Mouse (Mus musculus) myocyte (in vitro differentiated cells): ENCODE measurements at regions not wholly inside any gene's neighbourhood (a gene's known extent, or its start where the extent isn't known, plus 50 kb on each side); places are given as distances from the start of the nearest gene placed in this dataset.
A peak's percentile ranks its signal among the peaks of the same experiment; 100 is the strongest.

ENCODE experiments used
- H3K27me3 ChIP-seq: one replicate; pipeline ENCODE4 v1.6.1; 2011; ENCODE audit not compliant: control insufficient read depth, insufficient read depth, insufficient read length
- H3K36me3 ChIP-seq: one replicate; pipeline ENCODE4 v1.6.1; 2011; ENCODE audit not compliant: control insufficient read depth, insufficient read depth
- H3K4me2 ChIP-seq: one replicate; pipeline ENCODE4 v1.6.1; 2011; ENCODE audit warnings: low read depth, control low read depth
- H3K4me3 ChIP-seq: one replicate; pipeline ENCODE4 v1.5.1; 2011; ENCODE audit warnings: mild to moderate bottlenecking, control low read depth, moderate library complexity
- H3K79me2 ChIP-seq: one replicate; pipeline ENCODE4 v1.6.1; 2011; ENCODE audit not compliant: control insufficient read depth, insufficient read depth
- H3ac ChIP-seq: one replicate; pipeline ENCODE4 v1.6.1; 2011; ENCODE audit not compliant: control insufficient read depth, insufficient read length
- CEBPB ChIP-seq: IDR thresholded peaks from 2 replicates; pipeline ENCODE4 v1.6.1; 2011; ENCODE audit warnings: mild to moderate bottlenecking, moderate library complexity; ENCODE audit not compliant: poor library complexity, insufficient read depth, severe bottlenecking
- E2F4 ChIP-seq: IDR thresholded peaks from one replicate; pipeline ENCODE4 v1.6.1; 2011; ENCODE audit warnings: mild to moderate bottlenecking, control low read depth, moderate library complexity; ENCODE audit not compliant: insufficient read depth
- MAX ChIP-seq: IDR thresholded peaks from one replicate; pipeline ENCODE4 v1.6.1; 2011; ENCODE audit warnings: low read depth, mild to moderate bottlenecking, control low read depth
- MYOD1 ChIP-seq, 3 experiments: IDR thresholded peaks; one replicate each; pipeline ENCODE4 v1.6.1; 2011; ENCODE audit warnings: control low read depth in 2 of 3, low read depth in 2 of 3, mild to moderate bottlenecking in 2 of 3, moderate library complexity in 1 of 3; ENCODE audit not compliant: insufficient read length in 2 of 3, control insufficient read depth in 1 of 3
- MYOG ChIP-seq, 3 experiments: IDR thresholded peaks; one replicate each; pipeline ENCODE4 v1.6.1; 2011; ENCODE audit warnings: control low read depth in 2 of 3, low read depth in 2 of 3, mild to moderate bottlenecking in 2 of 3; ENCODE audit not compliant: insufficient read length in 2 of 3, control insufficient read depth in 1 of 3, insufficient read depth in 1 of 3
- POLR2A ChIP-seq: IDR thresholded peaks from one replicate; pipeline ENCODE4 v1.6.1; 2011; ENCODE audit warnings: low read depth, mild to moderate bottlenecking, control low read depth, moderate library complexity; ENCODE audit not compliant: insufficient read length
- POLR2AphosphoS2 ChIP-seq: IDR thresholded peaks from one replicate; pipeline ENCODE4 v1.6.1; 2011; ENCODE audit warnings: low read depth, control low read depth; ENCODE audit not compliant: insufficient read length
- REST ChIP-seq: IDR thresholded peaks from one replicate; pipeline ENCODE4 v1.6.1; 2011; ENCODE audit warnings: mild to moderate bottlenecking, control low read depth, moderate library complexity; ENCODE audit not compliant: insufficient read depth, insufficient read length
- SRF ChIP-seq: IDR thresholded peaks from one replicate; pipeline ENCODE4 v1.6.1; 2011; ENCODE audit warnings: low read depth; ENCODE audit not compliant: control insufficient read depth, insufficient read length
- TCF12 ChIP-seq: IDR thresholded peaks from one replicate; pipeline ENCODE4 v1.6.1; 2011; ENCODE audit warnings: mild to moderate bottlenecking, control low read depth; ENCODE audit not compliant: poor library complexity, insufficient read depth, severe bottlenecking
- TCF3 ChIP-seq: IDR thresholded peaks from one replicate; pipeline ENCODE4 v1.6.1; 2011; ENCODE audit warnings: low read depth, control low read depth; ENCODE audit not compliant: insufficient read length
- USF1 ChIP-seq: IDR thresholded peaks from one replicate; pipeline ENCODE4 v1.6.1; 2011; ENCODE audit warnings: low read depth, mild to moderate bottlenecking, control low read depth, moderate library complexity

DNA sequence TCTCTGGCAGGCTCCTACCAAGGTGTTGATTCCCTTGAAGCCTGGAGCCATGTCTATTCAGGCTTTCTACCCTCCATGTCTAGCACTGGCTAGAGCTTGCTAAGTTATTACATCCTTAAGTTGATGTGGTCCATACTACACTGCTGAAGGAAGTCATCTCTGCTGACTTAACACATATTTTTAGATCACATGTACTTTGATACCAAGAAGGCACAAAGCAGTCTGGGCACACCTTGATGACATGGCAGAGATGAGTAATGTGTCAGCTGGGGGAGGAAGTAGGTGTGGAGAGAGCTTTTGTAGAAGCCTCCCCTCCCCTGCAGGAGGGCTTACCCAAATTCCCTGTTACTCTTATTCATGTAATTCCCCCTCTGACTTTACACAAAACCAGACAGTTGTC lies 187.6 kb upstream of the Prdm1 start:
- H3K4me2 ChIP-seq = no peak overlapping the region
- no peaks in the 10 kb centered on the region for H3K36me3 ChIP-seq
- no peaks in the 10 kb centered on the region for H3K79me2 ChIP-seq
- H3K4me3 ChIP-seq = no peak overlapping the region
- H3ac ChIP-seq = no peak overlapping the region
- no peaks in the 10 kb centered on the region for H3K27me3 ChIP-seq
- no peak for TF ChIP-seq CEBPB
- TF ChIP-seq MYOG (IDR thresholded peaks at IDR 0.05; ENCODE audit: control insufficient read depth in 1 of 3, insufficient read depth in 1 of 3, insufficient read length in 2 of 3, low read depth in 2 of 3) = no peak
- no peak for TF ChIP-seq REST
- no peak for TF ChIP-seq E2F4
- no peak for TF ChIP-seq POLR2AphosphoS2
- no peak for TF ChIP-seq MAX
- no peak for TF ChIP-seq MYOD1 (IDR thresholded peaks at IDR 0.05; ENCODE audit: control insufficient read depth in 1 of 3, insufficient read length in 2 of 3, low read depth in 2 of 3)
- no peak for TF ChIP-seq USF1
- no peak for TF ChIP-seq POLR2A
- no peak for TF ChIP-seq SRF
- no peak for TF ChIP-seq TCF12
- TF ChIP-seq TCF3 = no peak

DNA sequence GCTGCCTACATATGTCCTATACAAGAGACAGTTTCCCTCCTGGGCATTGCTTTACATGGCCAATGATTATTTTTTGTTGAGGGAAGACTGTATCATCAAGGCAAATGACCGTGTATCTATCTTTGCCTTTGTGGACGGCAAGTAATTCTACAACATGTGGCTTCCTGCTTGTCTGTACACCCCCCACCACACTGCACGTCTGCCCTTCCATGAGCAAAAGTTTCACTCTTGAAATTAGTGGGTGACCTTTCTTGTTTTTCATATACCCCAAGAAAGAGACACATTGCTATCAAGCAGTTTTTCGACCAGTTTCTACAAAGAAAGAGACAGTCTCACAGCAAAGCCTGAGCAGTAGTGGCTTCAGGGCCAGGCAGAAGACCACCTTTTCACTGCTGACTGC lies 180.5 kb upstream of the Prdm1 start:
- no peak overlapping the region for H3K4me3 ChIP-seq
- no peak overlapping the region for H3K4me2 ChIP-seq
- no peaks in the 10 kb centered on the region for H3K79me2 ChIP-seq
- no peaks in the 10 kb centered on the region for H3K36me3 ChIP-seq
- no peaks in the 10 kb centered on the region for H3K27me3 ChIP-seq
- no peak overlapping the region for H3ac ChIP-seq
- TF ChIP-seq MYOD1 (IDR thresholded peaks at IDR 0.05; ENCODE audit: control insufficient read depth in 1 of 3, insufficient read length in 2 of 3, low read depth in 2 of 3) (no peak), POLR2A (no peak), TCF12 (no peak), USF1 (no peak), SRF (no peak)

DNA sequence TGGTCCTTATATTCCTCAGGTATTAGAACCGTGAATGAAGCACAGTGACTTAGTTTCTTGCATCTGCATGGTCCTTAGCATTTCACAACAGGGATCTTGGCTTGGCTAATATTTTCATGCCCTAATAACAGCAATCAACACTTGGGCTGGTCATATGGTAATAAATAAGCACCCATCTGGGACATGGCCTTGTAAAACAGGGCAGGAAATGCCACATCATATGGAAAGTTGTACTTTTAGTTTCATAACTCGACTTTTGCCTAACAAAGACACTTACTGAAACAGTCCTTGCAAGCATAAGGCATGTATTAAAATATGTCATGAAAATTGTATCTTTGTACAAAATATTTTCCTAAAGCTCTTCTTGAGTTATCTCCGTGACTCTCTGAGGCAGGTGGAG lies 175.8 kb upstream of the Prdm1 start:
- TF ChIP-seq MYOG (IDR thresholded peaks at IDR 0.05; ENCODE audit: control insufficient read depth in 1 of 3, insufficient read depth in 1 of 3, insufficient read length in 2 of 3, low read depth in 2 of 3) (no peak), CEBPB (no peak), MYOD1 (IDR thresholded peaks at IDR 0.05; ENCODE audit: control insufficient read depth in 1 of 3, insufficient read length in 2 of 3, low read depth in 2 of 3) (no peak), POLR2A (no peak), REST (no peak), TCF3 (no peak), POLR2AphosphoS2 (no peak), USF1 (no peak), MAX (no peak), SRF (no peak), TCF12 (no peak), E2F4 (no peak)
- Histone ChIP-seq H3K4me3 (no peak overlapping the region), H3K27me3 (no peaks in the 10 kb centered on the region), H3K36me3 (no peaks in the 10 kb centered on the region), H3ac (no peak overlapping the region), H3K4me2 (no peak overlapping the region), H3K79me2 (no peaks in the 10 kb centered on the region)

DNA sequence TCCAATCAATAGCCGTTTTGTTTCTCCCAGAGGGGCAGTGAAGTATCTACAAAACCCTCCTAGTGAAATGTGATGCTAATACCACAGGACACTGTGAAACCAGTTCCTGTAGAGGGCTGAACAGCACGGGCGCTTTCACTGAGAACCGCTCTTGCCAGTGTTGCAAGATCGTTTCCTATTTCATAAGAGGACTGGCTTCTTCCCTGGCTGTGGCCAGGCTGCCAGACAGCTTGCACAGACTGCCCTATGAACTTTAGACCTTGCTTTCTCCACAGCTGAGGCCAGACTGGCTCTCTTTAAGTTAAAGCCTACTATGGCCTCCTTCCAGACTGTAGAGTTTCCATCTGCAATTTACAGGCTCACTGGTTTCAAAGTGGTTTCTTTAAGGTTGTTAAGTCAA lies 173.8 kb upstream of the Prdm1 start:
- Histone ChIP-seq H3K79me2 (no peaks in the 10 kb centered on the region), H3ac (no peak overlapping the region), H3K4me3 (no peak overlapping the region), H3K27me3 (no peaks in the 10 kb centered on the region), H3K4me2 (no peak overlapping the region), H3K36me3 (no peaks in the 10 kb centered on the region)
- TF ChIP-seq MYOG (IDR thresholded peaks at IDR 0.05; ENCODE audit: control insufficient read depth in 1 of 3, insufficient read depth in 1 of 3, insufficient read length in 2 of 3, low read depth in 2 of 3) (no peak), USF1 (no peak), E2F4 (no peak), POLR2A (no peak), TCF3 (no peak), CEBPB (peak; percentile 54; the same call in 1 of the 2 replicates)

DNA sequence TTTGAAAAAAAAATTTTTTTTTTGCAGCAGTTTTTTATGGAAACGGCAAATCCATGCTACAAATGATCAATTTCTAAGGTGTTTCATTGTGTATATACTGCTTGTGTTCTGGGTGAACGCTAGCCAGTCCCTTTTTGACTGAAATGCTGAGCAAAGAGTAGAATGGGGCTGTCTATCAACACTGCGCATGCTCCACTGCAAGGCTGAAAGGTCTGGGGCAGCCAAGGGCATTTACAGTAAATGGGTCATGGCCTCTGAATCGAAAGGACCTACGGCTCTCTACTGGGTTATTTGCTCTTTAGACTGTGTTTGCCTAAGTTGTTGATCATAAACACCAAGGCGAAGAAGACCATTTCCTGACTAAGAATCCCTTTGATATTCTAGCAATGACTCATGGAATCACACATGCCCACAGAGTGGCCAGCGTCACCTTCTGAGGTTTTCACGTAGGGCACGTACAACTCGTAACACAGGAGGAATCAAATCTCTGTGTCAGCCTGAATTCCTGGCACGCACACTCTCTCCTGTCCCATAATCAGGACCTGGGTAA lies 171.8 kb upstream of the Prdm1 start:
- H3K79me2 ChIP-seq = no peaks in the 10 kb centered on the region
- no peak for TF ChIP-seq POLR2A
- TF ChIP-seq TCF3 = no peak
- no peak for TF ChIP-seq SRF
- TF ChIP-seq TCF12 = no peak
- TF ChIP-seq POLR2AphosphoS2 = no peak
- TF ChIP-seq MAX = no peak
- no peak for TF ChIP-seq USF1
- TF ChIP-seq E2F4 = no peak
- TF ChIP-seq CEBPB = no peak
- TF ChIP-seq MYOD1 (IDR thresholded peaks at IDR 0.05; ENCODE audit: control insufficient read depth in 1 of 3, insufficient read length in 2 of 3, low read depth in 2 of 3) = no peak
- no peak for TF ChIP-seq MYOG (IDR thresholded peaks at IDR 0.05; ENCODE audit: control insufficient read depth in 1 of 3, insufficient read depth in 1 of 3, insufficient read length in 2 of 3, low read depth in 2 of 3)
- TF ChIP-seq REST = no peak
- H3K4me2 ChIP-seq = peak overlapping the region; percentile 19
- no peaks in the 10 kb centered on the region for H3K36me3 ChIP-seq
- no peak overlapping the region for H3K4me3 ChIP-seq
- H3K27me3 ChIP-seq = no peaks in the 10 kb centered on the region
- H3ac ChIP-seq = no peak overlapping the region
